Mouse (Mus musculus) kidney, postnatal 0 days (tissue): ENCODE measurements around the gene Brd2. TPM values are rescaled to one million over a fixed set of nuclear protein-coding genes. Genes with fewer than 3 reads are reported as not detected.

Source experiments
- ATAC-seq: fragments of 200-750 bp; cut with Nextera tagmentation; replicated peaks from 2 replicates; pipeline ENCODE4 v1.8.0; 2017; ENCODE audit warnings: low read depth, moderate number of reproducible peaks, moderate TSS enrichment, moderate library complexity; ENCODE audit not compliant: low FRiP score
- DNase-seq: peaks from one replicate; pipeline ENCODE4 v3.0.0-alpha.2; 2016; ENCODE audit warnings: low spot score
- H3K27ac ChIP-seq: fragments of 300-500 bp; sonication (generic); 2 replicates; pipeline ENCODE4 v1.5.1; 2014; ENCODE audit warnings: mild to moderate bottlenecking
- H3K27me3 ChIP-seq: fragments of 300-500 bp; sonication (generic); 2 replicates; pipeline ENCODE4 v1.6.1; 2014; ENCODE audit warnings: low read length, mixed read lengths; ENCODE audit not compliant: insufficient read depth
- H3K36me3 ChIP-seq: fragments of 300-500 bp; sonication (generic); 2 replicates; pipeline ENCODE4 v1.6.1; 2014; ENCODE audit warnings: low read length, mixed read lengths; ENCODE audit not compliant: insufficient read depth
- H3K4me1 ChIP-seq: fragments of 300-500 bp; sonication (generic); replicated peaks from 2 replicates; pipeline ENCODE4 v1.6.1; 2014; ENCODE audit warnings: antibody characterized with exemption, low read length, mixed read lengths; ENCODE audit not compliant: insufficient read depth
- H3K4me2 ChIP-seq: fragments of 300-500 bp; sonication (generic); 2 replicates; pipeline ENCODE4 v1.6.1; 2014; ENCODE audit warnings: mild to moderate bottlenecking, low read length, moderate library complexity, mixed read lengths
- H3K4me3 ChIP-seq: fragments of 300-500 bp; sonication (generic); replicated peaks from 2 replicates; pipeline ENCODE4 v1.5.1; 2014; ENCODE audit warnings: low read depth, low read length
- H3K9ac ChIP-seq: fragments of 300-500 bp; sonication (generic); 2 replicates; pipeline ENCODE4 v1.6.1; 2014; ENCODE audit warnings: low read depth, low read length
- H3K9me3 ChIP-seq: fragments of 300-500 bp; sonication (generic); replicated peaks from 2 replicates; pipeline ENCODE4 v1.6.1; 2016; ENCODE audit warnings: low read length, inconsistent platforms, mixed read lengths
- CTCF ChIP-seq: IDR thresholded peaks from 2 replicates; pipeline ENCODE4 v1.5.1; 2016; ENCODE audit warnings: antibody characterized with exemption, low read depth, mild to moderate bottlenecking, moderate library complexity
- WGBS: fragments of 180-500 bp; shearing (Covaris S2); extraction: QIAGEN DNeasy Blood & Tissue Kit; methylation state at CpG from one replicate; pipeline ENCODE4 v1.1.7; 2014; 5-methylcytosine and 5-hydroxymethylcytosine counted together
- polyA plus RNA-seq: library from polyadenylated mRNA; unstranded; fragments of >200 nt; fragmentation: Nextera tagmentation; extraction: Ambion mirVana; gene quantifications from 2 replicates; pipeline ENCODE4 v1.2.1, GENCODE M21; 2015

Gene Brd2
- polyA plus RNA-seq, 1 experiment from 2014 or later, result 90.2 TPM

- no peak overlapping the region for H3K9ac ChIP-seq
- no peaks in the 10 kb centered on the region; the same call in 1 of the 2 replicates for H3K27me3 ChIP-seq
- no peak overlapping the region for H3K4me3 ChIP-seq
- H3K9me3 ChIP-seq, result no peaks in the 10 kb centered on the region
- ATAC-seq (no peak), DNase-seq (no peak)
- no peak overlapping the region for H3K27ac ChIP-seq
- no peaks in the 10 kb centered on the region for H3K4me1 ChIP-seq
- no peak for TF ChIP-seq CTCF
- H3K36me3 ChIP-seq, result no peaks in the 10 kb centered on the region
- H3K4me2 ChIP-seq, result no peak overlapping the region
- WGBS, result 60% methylated on average over 5 of the region's 5 CpGs
Observed at GRCm38 (mm10) chr17:34072091-34072490, 50.3 kb downstream of the Brd2 start.

GRCm38 (mm10) chr17:34068864-34069263 lies 53.6 kb downstream of the Brd2 start:
- WGBS, result 44% methylated on average over 3 of the region's 3 CpGs

More at GRCm38 (mm10) chr17:34068864-34069263, 53.6 kb downstream of the Brd2 start:
- DNase-seq (peak; percentile 35), ATAC-seq (no peak)
- Histone ChIP-seq H3K9me3 (no peaks in the 10 kb centered on the region), H3K36me3 (no peaks in the 10 kb centered on the region), H3K4me3 (no peak overlapping the region), H3K9ac (no peak overlapping the region), H3K27me3 (no peaks in the 10 kb centered on the region), H3K27ac (no peak overlapping the region), H3K4me2 (no peak overlapping the region), H3K4me1 (no peaks in the 10 kb centered on the region)
- TF ChIP-seq CTCF, result no peak

Other genes with a start within 250 kb of the Brd2 start
- gene Gm7029, start 248.8 kb downstream of the Brd2 start, polyA plus RNA-seq, result not detected in 2 replicates
- gene Kifc1, start 232.0 kb downstream of the Brd2 start, polyA plus RNA-seq, result 3.4 TPM in 2 replicates
- gene Platr17, start 217.5 kb downstream of the Brd2 start, polyA plus RNA-seq, result 0.29 TPM in 1 of 2 replicates, not detected in the other
- gene Daxx, start 213.2 kb downstream of the Brd2 start, polyA plus RNA-seq, result 33.4 and 39.5 TPM in 2 replicates
- gene Tapbp, start 206.7 kb downstream of the Brd2 start, polyA plus RNA-seq, result 50.6 and 53.2 TPM in 2 replicates
- gene Zbtb22, start 206.7 kb downstream of the Brd2 start, polyA plus RNA-seq, result 19.8 TPM in 2 replicates
- 22.2 TPM in 2 replicates for gene Rgl2, start 193.1 kb downstream of the Brd2 start, polyA plus RNA-seq
- gene Pfdn6, start 182.3 kb downstream of the Brd2 start, polyA plus RNA-seq, result 147 and 150 TPM in 2 replicates
- 20.1 and 20.3 TPM in 2 replicates for gene Wdr46, start 182.0 kb downstream of the Brd2 start, polyA plus RNA-seq
- 6.7 and 8.1 TPM in 2 replicates for gene B3galt4, start 171.1 kb downstream of the Brd2 start, polyA plus RNA-seq
- gene Vps52, start 166.8 kb downstream of the Brd2 start, polyA plus RNA-seq, result 37.7 and 40.7 TPM in 2 replicates
- gene Rps18, start 166.6 kb downstream of the Brd2 start, polyA plus RNA-seq, result 2,059 and 2,304 TPM in 2 replicates
- gene H2-K1, start 122.3 kb downstream of the Brd2 start, polyA plus RNA-seq, result 76.0 and 82.2 TPM in 2 replicates
- 17.9 and 23.3 TPM in 2 replicates for gene Ring1, start 98.0 kb downstream of the Brd2 start, polyA plus RNA-seq
- 64.9 and 65.7 TPM in 2 replicates for gene H2-Ke6, start 94.6 kb downstream of the Brd2 start, polyA plus RNA-seq
- gene Slc39a7, start 91.0 kb downstream of the Brd2 start, polyA plus RNA-seq, result 149 and 165 TPM in 2 replicates
- 42.3 and 46.1 TPM in 2 replicates for gene Rxrb, start 90.8 kb downstream of the Brd2 start, polyA plus RNA-seq
- 1.4 and 1.6 TPM in 2 replicates for gene Col11a2, start 83.2 kb downstream of the Brd2 start, polyA plus RNA-seq
- 0.83 and 0.95 TPM in 2 replicates for gene H2-Oa, start 30.3 kb downstream of the Brd2 start, polyA plus RNA-seq
- gene H2-DMa, start 3.1 kb downstream of the Brd2 start, polyA plus RNA-seq, result 18.6 and 20.6 TPM in 2 replicates
- gene H2-DMb2, start 20.7 kb upstream of the Brd2 start, polyA plus RNA-seq, result 15.3 and 19.4 TPM in 2 replicates
- 12.9 and 13.5 TPM in 2 replicates for gene H2-DMb1, start 30.4 kb upstream of the Brd2 start, polyA plus RNA-seq
- 8.5 and 8.8 TPM in 2 replicates for gene Tap1, start 64.9 kb upstream of the Brd2 start, polyA plus RNA-seq
- gene Psmb9, start 65.1 kb upstream of the Brd2 start, polyA plus RNA-seq, result 5.9 TPM in 2 replicates
- 17.7 and 21.6 TPM in 2 replicates for gene Psmb8, start 75.1 kb upstream of the Brd2 start, polyA plus RNA-seq
- 8.8 TPM in 2 replicates for gene Tap2, start 80.9 kb upstream of the Brd2 start, polyA plus RNA-seq
- gene H2-Ob, start 116.3 kb upstream of the Brd2 start, polyA plus RNA-seq, result 0.11 and 0.18 TPM in 2 replicates
- gene H2-Ab1, start 135.1 kb upstream of the Brd2 start, polyA plus RNA-seq, result 48.2 and 49.7 TPM in 2 replicates
- gene H2-Aa, start 165.2 kb upstream of the Brd2 start, polyA plus RNA-seq, result 5.9 and 6.0 TPM in 2 replicates
- gene H2-Eb1, start 183.2 kb upstream of the Brd2 start, polyA plus RNA-seq, result 13.6 and 14.3 TPM in 2 replicates
- 0.06 TPM in 1 of 2 replicates, not detected in the other for gene H2-Eb2, start 203.0 kb upstream of the Brd2 start, polyA plus RNA-seq
- gene Btnl2, start 232.2 kb upstream of the Brd2 start, polyA plus RNA-seq, result 0.04 TPM in 1 of 2 replicates, not detected in the other